Mouse (Mus musculus) bone marrow, adult 2 months (tissue): ENCODE results near the gene Tmem8. TPM values are rescaled to one million over a fixed set of nuclear protein-coding genes. Genes with fewer than 3 reads are reported as not detected.
A peak's percentile ranks its signal among the peaks of the same experiment; 100 is the strongest.
"Not testable (repeated sequence)": the region's sequence is repeated elsewhere in the genome, so short reads cannot be mapped to it uniquely, and the experiment has no call there.

Source experiments
- H3K27ac ChIP-seq: fragments of 200-500 bp; 2 replicates; pipeline ENCODE4 v1.5.1; 2012; ENCODE audit warnings: low read depth, mild to moderate bottlenecking, control low read depth, inconsistent platforms, low read length; ENCODE audit not compliant: control insufficient read depth, poor library complexity, insufficient read depth
- H3K4me1 ChIP-seq: fragments of 200-500 bp; 2 replicates; pipeline ENCODE4 v1.6.1; 2011; ENCODE audit warnings: low read length; ENCODE audit not compliant: control insufficient read depth, insufficient read depth
- H3K4me3 ChIP-seq: fragments of 200-500 bp; replicated peaks from 2 replicates; pipeline ENCODE3; 2011; ENCODE audit warnings: mild to moderate bottlenecking, low read depth, low read length, control low read depth; ENCODE audit not compliant: control insufficient read depth
- CTCF ChIP-seq: fragments of 200-500 bp; IDR thresholded peaks from 2 replicates; pipeline ENCODE4 v1.5.1; 2011; ENCODE audit warnings: low read length, control low read depth; ENCODE audit not compliant: control insufficient read depth, insufficient read depth
- POLR2A ChIP-seq: fragments of 200-500 bp; IDR thresholded peaks from 2 replicates; pipeline ENCODE4 v1.6.1; 2011; ENCODE audit warnings: low read depth, mild to moderate bottlenecking, control low read depth, low read length, borderline replicate concordance; ENCODE audit not compliant: control insufficient read depth
- WGBS: fragments of 180-500 bp; shearing (Covaris S2); methylation state at CpG from one replicate; pipeline ENCODE4 v1.1.7; 2018; 5-methylcytosine and 5-hydroxymethylcytosine counted together
- polyA plus RNA-seq: library from polyadenylated mRNA; stranded (reverse); fragments of >200 nt; gene quantifications from 2 replicates; pipeline ENCODE4 v1.2.4, GENCODE M21; 2011; ENCODE audit warnings: low replicate concordance; ENCODE audit not compliant: missing spikeins, insufficient read depth, insufficient read length

Tmem8 gene
- polyA plus RNA-seq, 1 experiment, result 27.3 TPM

DNA sequence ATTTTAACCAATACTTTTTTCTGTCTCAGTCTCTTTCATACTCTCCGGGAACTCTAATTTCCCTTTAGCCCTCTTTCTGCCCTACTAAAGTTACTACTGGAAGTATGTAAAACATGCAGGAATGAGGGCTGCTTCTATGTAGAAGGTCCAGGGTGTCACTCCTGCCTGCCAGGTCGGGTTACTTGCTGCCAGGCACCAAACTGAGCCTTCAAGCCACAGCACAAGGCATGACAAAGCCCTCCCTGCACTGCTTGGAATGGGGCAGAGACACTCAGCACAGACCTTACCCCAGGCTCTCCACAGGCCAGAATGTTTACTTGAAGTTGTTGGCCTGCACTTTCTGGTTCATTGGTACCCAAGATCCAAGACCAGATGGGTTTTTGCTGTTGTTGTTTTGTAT is 12.9 kb upstream of the Tmem8 start:
- WGBS, result 47% methylated on average over 2 of the region's 2 CpGs
- no peaks in the 10 kb centered on the region; the same call in 1 of the 2 replicates for H3K4me1 ChIP-seq
- TF ChIP-seq CTCF (no peak), POLR2A (no peak)
- no peak overlapping the region for H3K4me3 ChIP-seq
- no peak overlapping the region for H3K27ac ChIP-seq

DNA sequence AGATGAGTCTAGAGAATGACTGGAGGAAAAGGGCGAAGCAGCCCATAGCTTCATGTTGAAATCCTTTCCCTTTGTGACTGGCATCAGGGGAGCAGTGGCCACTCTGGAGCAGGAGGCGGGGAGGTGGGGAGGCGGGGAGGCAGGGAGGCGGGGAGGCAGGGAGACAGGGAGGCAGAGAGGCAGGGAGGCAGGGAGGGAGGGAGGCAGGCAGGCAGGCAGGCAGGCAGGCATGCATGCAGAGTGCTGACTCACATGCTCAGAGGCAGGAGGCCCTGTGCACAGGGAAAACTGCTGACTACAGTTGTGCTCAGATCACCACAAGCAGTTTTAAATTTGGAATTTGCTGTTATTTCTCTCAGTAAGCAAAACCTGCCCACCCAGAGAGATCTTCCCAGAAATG is 11.6 kb upstream of the Tmem8 start:
- 69% methylated on average over 4 of the region's 4 CpGs for whole genome bisulfite sequencing

DNA sequence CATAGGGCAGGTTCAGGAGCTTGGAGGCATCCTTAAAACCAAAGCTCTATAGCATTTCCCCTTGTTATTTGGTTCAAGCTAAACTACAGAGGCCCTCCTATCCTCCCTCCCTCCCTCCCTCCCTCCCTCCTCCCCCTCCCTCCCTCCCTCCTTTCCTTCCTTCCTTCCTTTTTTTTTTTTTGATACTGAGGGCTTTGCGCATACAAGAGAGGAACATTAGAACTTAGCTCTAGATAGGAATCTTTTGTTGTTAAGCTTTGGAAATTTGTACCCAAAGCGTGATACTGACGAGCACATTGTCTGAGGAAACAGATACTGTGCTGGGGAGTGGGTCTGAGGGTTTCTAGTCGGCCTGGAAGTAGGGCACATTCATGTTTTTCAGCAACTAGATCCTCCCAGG is 7.5 kb upstream of the Tmem8 start:
- WGBS, result 12% methylated on average over 4 of the region's 4 CpGs
- no peak overlapping the region for H3K27ac ChIP-seq

More for the DNA sequence above, 11.6 kb upstream of the Tmem8 start:
- Histone ChIP-seq H3K27ac (no peak overlapping the region), H3K4me1 (no peaks in the 10 kb centered on the region; the same call in 1 of the 2 replicates), H3K4me3 (no peak overlapping the region)
- TF ChIP-seq POLR2A (no peak), CTCF (no peak)

DNA sequence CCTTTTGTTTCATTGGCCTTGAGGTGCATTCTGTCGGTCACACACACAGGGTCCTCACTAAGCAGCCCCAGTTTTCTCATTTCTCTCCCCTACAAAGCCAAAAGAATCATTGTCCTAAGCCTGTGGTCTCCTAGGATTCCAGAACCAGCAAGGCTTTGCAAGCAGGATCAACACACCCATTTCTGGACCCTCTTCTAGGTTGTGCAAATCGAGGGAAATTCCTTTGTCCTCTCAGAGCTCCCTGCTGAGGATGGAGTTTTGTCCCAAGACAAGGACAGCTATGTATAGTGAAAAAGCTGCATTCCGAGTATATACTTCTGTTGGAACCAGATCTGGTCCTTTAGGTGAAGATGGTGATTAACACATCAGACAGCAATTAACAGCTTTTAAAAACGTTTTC is 2.9 kb upstream of the Tmem8 start:
- WGBS, result 49% methylated on average over 4 of the region's 4 CpGs
- TF ChIP-seq CTCF (no peak), POLR2A (no peak)
- Histone ChIP-seq H3K4me3 (no peak overlapping the region), H3K4me1 (no peaks in the 10 kb centered on the region; the same call in 1 of the 2 replicates), H3K27ac (peak overlapping the region; percentile 56; the same call in 1 of the 2 replicates)

More for the DNA sequence above, 7.5 kb upstream of the Tmem8 start:
- Histone ChIP-seq H3K4me1 (no peaks in the 10 kb centered on the region; the same call in 1 of the 2 replicates), H3K4me3 (no peak overlapping the region)
- no peak for TF ChIP-seq CTCF
- no peak for TF ChIP-seq POLR2A

DNA sequence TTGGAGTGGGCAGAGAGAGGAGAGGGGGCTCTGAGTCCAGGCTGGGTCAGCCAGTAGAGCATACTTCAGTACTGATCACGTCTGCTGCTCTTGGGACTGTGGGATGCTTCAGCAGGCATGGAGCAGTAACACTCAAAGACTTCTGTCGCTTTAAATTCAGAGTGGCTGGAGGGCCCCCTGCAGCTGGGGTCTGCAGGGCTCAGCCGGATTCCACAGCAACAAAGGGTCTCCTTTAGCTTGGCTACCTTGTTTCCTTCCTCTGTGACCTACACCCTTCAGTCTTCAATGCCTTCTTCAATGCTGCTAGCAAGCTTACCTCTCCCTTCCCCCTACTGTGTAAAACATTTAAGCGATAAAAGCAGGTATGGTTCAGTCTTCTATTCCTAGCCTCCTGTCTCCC is 2.1 kb upstream of the Tmem8 start:
- Histone ChIP-seq H3K4me1 (no peaks in the 10 kb centered on the region; the same call in 1 of the 2 replicates), H3K4me3 (no peak overlapping the region), H3K27ac (peak overlapping the region; percentile 56)
- TF ChIP-seq CTCF, result no peak
- 71% methylated on average over 4 of the region's 4 CpGs for WGBS

DNA sequence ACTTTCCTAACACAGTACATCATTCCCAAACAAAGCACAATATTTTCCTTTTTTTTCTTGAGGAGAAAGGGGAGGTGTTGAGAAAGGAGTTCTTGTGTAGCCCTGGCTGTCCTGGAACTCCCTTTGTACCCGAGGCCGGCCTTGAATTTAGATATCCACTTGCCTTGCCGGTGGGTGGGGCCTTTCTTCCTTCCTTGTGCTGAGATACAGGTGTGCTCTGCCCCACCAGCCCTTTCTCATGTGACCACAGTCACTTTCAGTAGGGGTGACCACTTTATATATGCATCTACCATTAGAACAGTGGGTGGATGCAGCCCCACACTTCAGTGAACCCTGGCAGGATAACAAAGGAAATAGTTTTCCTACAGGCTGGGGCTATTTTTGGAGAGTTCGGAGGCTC is 1.4 kb upstream of the Tmem8 start:
- 69% methylated on average over 4 of the region's 4 CpGs for WGBS
- Histone ChIP-seq H3K4me3 (no peak overlapping the region), H3K4me1 (no peaks in the 10 kb centered on the region; the same call in 1 of the 2 replicates), H3K27ac (no peak overlapping the region)
- no peak for TF ChIP-seq CTCF
- TF ChIP-seq POLR2A, result no peak

DNA sequence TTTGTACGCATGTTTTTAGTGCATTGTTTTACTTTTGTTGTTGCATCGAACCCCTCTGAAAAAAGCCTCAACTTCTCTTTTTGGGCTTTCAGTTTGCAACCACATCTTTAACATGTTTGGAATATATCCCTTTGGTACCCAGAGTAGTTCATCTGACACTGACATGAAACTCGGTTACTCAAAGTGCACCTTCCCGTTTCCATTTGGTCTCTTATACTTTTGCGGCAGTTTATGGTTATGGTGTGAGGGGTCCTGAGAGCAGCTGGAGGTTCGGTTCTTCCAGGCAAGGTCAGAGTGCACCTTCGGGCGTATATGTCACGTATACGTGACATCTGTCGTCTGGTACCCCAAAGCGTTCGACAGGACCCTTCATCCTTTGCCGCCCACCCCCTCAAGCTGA is 348 bp upstream of the Tmem8 start:
- Histone ChIP-seq H3K4me1 (no peaks in the 10 kb centered on the region; the same call in 1 of the 2 replicates), H3K4me3 (peak overlapping the region; percentile 75), H3K27ac (peak overlapping the region; percentile 53)
- WGBS, result 11% methylated on average over 14 of the region's 14 CpGs
- TF ChIP-seq CTCF (no peak), POLR2A (no peak)

DNA sequence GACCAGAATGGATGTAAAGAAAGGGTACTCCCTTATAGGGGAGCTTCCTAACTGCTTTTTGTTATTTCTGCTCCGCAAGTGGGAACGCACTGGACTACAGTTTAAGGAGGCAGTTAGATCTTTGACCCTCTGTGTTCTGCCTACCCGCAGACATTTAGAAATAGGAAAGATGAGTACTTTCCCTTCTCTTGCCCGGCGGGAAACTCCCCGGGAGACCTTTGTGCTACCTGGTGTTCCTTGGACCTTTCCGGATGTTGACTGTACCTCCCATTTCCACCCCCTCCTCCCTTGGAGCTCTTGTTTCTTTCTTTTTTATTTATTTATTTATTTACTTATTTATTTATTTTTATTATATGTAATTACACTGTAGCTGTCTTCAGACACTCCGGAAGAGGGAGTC is 962 bp downstream of the Tmem8 start:
- TF ChIP-seq CTCF, result no peak
- no peak for TF ChIP-seq POLR2A
- 20% methylated on average over 8 of the region's 8 CpGs for WGBS
- Histone ChIP-seq H3K4me1 (no peaks in the 10 kb centered on the region; the same call in 1 of the 2 replicates), H3K27ac (no peak overlapping the region), H3K4me3 (peak overlapping the region; percentile 75)

DNA sequence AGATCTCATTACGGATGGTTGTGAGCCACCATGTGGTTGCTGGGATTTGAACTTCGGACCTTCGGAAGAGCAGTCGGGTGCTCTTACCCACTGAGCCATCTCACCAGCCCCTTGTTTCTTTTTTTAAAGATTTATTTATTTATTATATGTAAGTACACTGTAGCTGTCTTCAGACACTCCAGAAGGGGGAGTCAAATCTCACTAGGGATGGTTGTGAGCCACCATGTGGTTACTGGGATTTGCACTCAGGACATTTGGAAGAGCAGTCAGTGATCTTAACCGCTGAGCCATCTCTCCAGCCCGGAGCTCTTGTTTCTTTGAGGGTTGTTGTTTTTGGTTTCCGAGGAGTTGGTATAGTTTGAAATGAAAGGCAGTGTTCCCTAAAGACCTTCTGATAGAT is 1.4 kb downstream of the Tmem8 start:
- H3K4me3 ChIP-seq, H3K27ac ChIP-seq, H3K4me1 ChIP-seq: not testable (repeated sequence)
- WGBS, result 69% methylated on average over 7 of the region's 7 CpGs
